Mouse (Mus musculus): ENCODE measurements around the gene Atp11c.

Gene Atp11c

GRCm38 (mm10) chrX:60592598-60592997 is at the start of gene Atp11c:
TSS of gene Atp11c (minus strand) at chrX:60592698.
- in situ Hi-C loops (cut with MboI; ENCODE audit: low sequenced_read_pairs), result no loop called here

DNA sequence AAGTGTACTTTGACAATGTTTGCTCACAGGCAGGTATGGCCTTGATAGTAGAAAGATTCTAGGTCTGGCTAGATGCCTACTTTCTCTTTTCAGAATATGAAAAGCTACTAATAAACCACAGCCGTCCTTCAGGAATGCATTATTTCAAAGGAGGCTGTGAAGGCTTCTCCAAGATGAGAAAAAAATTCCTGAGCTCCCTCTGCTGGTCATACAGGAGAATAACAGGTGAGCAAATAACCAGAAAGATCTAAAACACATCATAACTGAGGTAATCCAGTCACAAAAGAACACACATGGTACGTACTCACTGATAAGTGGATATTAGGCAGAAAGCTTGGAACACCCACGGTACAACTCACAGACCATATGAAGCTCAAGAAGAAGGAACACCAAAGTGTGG is 16.7 kb upstream of the Atp11c start:
- in situ Hi-C loops (cut with MboI; ENCODE audit: low sequenced_read_pairs), result no loop called here

DNA sequence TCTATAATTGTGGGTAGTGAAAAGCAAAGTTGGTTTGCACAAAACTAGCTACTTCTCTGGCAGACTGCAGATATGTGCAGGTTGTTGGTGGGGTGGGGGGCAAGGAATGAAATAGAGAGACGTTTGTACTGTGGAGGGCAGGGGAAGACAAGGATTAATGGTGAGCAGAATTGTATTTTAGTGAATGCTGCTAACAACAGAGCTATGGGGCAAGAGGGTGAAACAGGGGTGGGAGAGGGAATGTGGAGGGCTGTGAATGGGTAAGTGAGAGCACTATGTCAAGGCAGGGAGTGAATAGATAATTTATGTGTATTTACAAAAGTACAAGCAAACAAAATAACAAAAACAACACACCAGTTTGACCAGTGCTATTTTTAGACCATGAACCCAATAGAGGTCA is 22.0 kb downstream of the Atp11c start:
- in situ Hi-C loops (cut with MboI; ENCODE audit: low sequenced_read_pairs), result no loop called here

GRCm38 (mm10) chrX:60569047-60569446 is 23.5 kb downstream of the Atp11c start:
- in situ Hi-C loops (cut with MboI; ENCODE audit: low sequenced_read_pairs), result no loop called here

GRCm38 (mm10) chrX:60555242-60555641 is 37.3 kb downstream of the Atp11c start:
- in situ Hi-C loops (cut with MboI; ENCODE audit: low sequenced_read_pairs), result no loop called here

- in situ Hi-C loops (cut with MboI; ENCODE audit: low sequenced_read_pairs), result no loop called here
These were observed 44.8 kb downstream of the Atp11c start for GRCm38 (mm10) chrX:60547444-60548304.

DNA sequence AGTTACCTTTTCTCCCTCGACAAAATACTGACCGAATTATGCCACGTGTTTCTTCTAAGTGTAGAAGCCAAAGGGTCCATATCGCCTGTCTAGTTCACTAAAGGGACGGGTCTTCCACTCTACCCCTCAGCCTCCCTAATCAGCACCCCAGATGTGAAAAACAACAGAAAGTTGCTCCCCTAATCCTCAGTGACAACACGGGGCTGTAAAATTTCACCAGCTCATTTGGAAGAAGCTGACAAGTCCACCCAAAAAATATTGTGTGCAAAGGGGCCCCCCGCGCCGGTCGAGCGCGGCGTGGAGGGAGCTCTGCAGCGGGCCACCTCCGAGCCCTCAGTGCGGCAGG is 45.4 kb downstream of the Atp11c start:
- in situ Hi-C loops (cut with MboI; ENCODE audit: low sequenced_read_pairs), result no loop called here

GRCm38 (mm10) chrX:60545906-60546305 is 46.6 kb downstream of the Atp11c start:
- in situ Hi-C loops (cut with MboI; ENCODE audit: low sequenced_read_pairs), result no loop called here

DNA sequence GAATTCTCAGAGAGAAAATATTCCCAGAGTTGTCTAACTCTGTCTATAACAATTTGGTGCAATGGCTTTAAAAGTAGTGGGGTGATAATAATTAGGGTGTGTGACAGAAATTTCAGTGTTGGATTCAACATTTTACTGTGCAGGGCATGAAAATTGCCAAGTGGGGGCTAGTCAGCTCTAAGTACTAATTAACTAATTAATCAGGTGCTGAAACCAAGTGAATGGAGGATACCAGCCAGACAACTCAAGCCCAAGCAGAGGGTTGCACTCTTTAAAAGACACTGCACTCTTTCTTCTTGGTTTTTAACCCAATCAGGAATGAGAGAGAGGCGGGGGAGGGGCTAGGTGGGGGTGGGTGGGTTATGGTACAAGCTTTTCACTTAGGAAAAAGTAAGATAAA is 47.1 kb downstream of the Atp11c start:
- in situ Hi-C loops (cut with MboI; ENCODE audit: low sequenced_read_pairs), result no loop called here

GRCm38 (mm10) chrX:60544098-60544497 is 48.4 kb downstream of the Atp11c start:
- in situ Hi-C loops (cut with MboI; ENCODE audit: low sequenced_read_pairs), result no loop called here

GRCm38 (mm10) chrX:60542901-60543300 is 49.6 kb downstream of the Atp11c start:
- in situ Hi-C loops (cut with MboI; ENCODE audit: low sequenced_read_pairs), result no loop called here

DNA sequence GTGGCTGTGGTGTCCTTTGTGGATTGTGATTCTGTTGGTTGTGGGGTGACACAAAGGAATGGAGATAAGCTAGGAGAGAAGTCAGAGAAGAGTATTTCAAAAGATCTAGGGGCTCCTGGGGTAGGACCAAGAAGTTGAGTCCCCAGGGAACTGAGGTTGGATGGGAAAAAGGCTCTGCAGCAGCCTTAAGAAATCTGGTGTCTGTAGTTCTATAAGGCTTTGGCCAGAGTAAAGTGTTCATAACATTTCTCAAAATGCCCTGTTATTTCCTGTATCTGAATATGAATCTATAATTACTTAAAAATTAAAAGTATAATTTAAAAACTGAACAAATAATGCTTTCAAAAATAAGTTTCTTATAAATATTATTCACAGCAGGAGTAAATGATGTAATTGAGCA is 53.3 kb downstream of the Atp11c start, which contains the start of gene Gm7073:
Gene Gm7073, minus strand, starts transcription at position 101 of the 400 bp plus-strand sequence.
- in situ Hi-C loops (cut with MboI; ENCODE audit: low sequenced_read_pairs), result no loop called here

DNA sequence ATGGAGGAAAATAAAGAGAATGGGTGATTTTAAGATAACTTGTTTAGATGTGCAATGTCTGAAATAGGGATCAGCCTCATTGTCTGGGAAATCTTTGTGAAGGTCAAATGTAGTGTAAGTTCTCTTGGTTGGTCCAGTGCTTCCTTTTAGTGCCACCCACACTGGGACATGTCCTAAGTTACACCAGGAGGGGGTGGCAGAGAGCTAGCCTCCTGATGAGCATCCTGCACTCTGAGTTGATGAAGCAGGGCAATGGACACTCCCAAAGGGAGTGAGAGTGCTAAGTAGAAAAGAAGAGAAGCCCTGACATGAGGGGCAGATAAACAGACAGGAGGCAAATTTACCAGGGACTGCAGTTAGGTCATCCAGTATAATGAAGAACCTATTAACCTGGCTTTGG is 88.5 kb downstream of the Atp11c start:
- in situ Hi-C loops (cut with MboI; ENCODE audit: low sequenced_read_pairs), result no loop called here

DNA sequence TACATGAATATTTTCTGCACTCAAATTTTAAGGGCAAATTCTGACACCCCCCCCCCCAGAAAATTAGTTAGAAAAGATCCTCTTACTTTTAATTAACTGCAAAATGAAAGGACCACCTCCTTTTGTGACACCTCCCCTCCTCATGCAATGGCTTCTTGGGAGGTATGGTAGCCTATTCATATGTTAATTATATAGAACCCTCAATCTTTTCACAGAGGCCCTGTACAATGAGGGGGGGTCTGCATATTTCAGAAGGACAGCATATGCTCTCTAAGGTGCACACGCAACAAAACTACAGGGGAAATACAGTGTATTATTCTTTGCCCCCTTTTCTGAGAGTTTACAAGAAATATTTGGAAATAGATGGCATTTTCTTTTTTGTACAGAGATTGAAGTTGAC is 94.7 kb downstream of the Atp11c start:
- in situ Hi-C loops (cut with MboI; ENCODE audit: low sequenced_read_pairs), result no loop called here

DNA sequence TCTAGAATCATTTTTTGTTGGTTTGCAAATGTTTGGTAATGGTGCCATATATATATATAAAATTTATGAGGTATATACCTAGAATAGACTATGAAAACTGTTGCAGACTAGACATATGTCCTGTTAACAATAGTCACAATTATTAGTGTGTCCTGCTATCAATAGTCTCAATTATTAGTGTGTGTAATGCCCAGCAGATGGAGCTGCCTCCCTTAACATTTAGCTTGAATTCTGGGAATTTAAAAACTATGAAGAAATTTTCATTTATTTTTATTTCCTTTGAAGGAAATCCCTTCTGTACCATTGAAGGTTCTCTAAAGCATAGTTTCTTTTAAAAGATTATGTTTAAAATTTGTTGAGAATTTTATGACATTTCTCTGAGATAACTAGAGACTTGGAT is 97.2 kb downstream of the Atp11c start:
- in situ Hi-C loops (cut with MboI; ENCODE audit: low sequenced_read_pairs), result no loop called here

- in situ Hi-C loops (cut with MboI; ENCODE audit: low sequenced_read_pairs), result no loop called here
These were observed 128.7 kb downstream of the Atp11c start for GRCm38 (mm10) chrX:60463786-60464185.

GRCm38 (mm10) chrX:60414563-60415111 is 177.9 kb downstream of the Atp11c start:
- in situ Hi-C loops (cut with MboI; ENCODE audit: low sequenced_read_pairs), result no loop called here

DNA sequence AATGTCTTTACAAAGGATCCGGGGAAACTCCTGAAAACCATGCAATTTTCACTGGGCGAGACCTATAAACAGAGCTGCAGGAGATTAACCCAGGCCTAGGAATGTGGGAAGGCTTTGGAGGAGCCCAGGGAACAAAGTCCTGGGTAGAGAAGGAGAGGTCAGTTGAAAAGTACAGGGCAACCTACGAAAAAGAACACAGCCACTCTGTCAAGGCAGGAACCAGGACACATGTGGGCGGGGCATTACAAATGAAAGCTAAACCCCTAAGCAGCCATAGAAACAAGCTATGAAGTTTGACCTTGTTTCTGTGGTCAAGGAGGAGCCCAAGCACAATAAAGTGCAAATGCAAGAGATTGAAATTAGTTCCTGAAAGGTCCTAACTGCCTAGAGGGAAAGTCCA is 186.8 kb downstream of the Atp11c start:
- in situ Hi-C loops (cut with MboI; ENCODE audit: low sequenced_read_pairs), result no loop called here

DNA sequence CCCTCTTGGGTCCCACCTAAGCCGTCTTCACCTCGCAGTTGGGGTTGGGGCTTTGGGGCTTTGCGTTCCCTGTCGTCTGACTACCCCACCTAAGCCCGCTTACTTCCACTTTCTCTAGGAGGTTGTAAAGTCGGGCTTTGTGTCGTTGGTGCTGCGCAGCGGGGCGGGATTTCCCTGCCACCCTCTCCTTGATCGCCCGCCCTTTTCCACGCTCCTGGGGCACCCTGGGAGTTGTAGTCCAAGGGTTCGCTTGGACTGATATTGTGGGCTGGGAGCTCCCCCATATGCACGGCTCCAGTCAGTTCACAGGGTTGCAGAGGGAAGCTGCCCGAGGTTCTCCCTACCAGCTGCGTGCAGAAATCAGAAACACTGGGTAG is 187.8 kb downstream of the Atp11c start:
- in situ Hi-C loops (cut with MboI; ENCODE audit: low sequenced_read_pairs), result no loop called here

GRCm38 (mm10) chrX:60403764-60404667 is 188.5 kb downstream of the Atp11c start:
- in situ Hi-C loops (cut with MboI; ENCODE audit: low sequenced_read_pairs), result no loop called here

DNA sequence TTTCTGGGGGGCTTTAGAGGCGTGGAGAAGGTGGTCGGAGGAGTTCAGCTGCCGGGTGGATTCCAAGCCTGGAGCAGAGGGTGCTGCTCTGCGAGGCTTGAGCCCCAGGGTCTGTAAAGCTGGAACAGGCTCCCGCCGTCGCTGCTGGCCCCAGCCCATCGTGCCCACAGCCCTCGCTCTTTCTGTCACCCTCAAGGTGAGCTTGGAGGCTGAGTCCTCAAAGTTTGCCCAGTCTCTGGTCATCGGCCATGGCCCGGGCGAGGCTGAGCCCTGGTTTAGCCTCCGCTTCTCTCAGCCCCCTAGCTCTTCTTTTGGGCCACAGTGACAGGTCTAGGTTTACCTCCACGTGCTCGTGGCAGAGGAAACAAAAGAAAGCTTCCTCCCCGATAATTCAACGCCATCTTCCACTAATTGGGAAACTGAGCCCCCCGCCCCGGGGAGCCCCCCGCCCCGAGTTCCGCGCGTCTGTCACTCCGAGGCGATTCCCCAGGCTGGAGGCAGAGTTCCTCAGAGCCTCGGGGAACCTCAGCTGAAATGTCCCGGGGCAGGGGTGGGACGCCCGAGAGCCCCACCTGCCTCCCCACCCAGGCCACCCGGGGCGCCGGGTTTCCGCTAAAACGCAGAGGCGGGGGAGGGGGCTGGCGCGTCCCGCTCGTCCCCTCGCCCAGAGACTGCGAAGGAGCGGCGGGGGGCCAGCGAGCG is 189.3 kb downstream of the Atp11c start:
- in situ Hi-C loops (cut with MboI; ENCODE audit: low sequenced_read_pairs), result no loop called here
